Mouse (Mus musculus): ENCODE data around the gene Plekhg1. TPM values are rescaled to one million over a fixed set of nuclear protein-coding genes. Genes with fewer than 3 reads are reported as not detected.

Gene Plekhg1
- polyA plus RNA-seq, 1 experiment from 2014 or later = 7.4 TPM

GRCm38 (mm10) chr10:3972981-3973588 is 232.9 kb downstream of the Plekhg1 start, which contains the start of gene Mthfd1l:
Mthfd1l (plus strand) TSS chr10:3973118.
- peak within 1 kb of the TSS; percentile 91 for H3K9ac ChIP-seq
- no peaks in the 10 kb centered on the region for H3K36me3 ChIP-seq
- H3K27ac ChIP-seq (replicated peaks) = peak within 1 kb of the TSS; percentile 96
- H3K27me3 ChIP-seq (replicated peaks) = no peaks in the 10 kb centered on the region
- no peaks in the 10 kb centered on the region for H3K9me3 ChIP-seq
- under 1% methylated on average over 40 of the region's 40 CpGs for WGBS
- ATAC-seq (ENCODE audit: extremely low read depth, insufficient number of reproducible peaks, low FRiP score, low TSS enrichment) = peak; percentile 74
- peak within 1 kb of the TSS; percentile 90 for H3K4me2 ChIP-seq
- H3K4me1 ChIP-seq = peaks cover 39% of the 10 kb centered on the region
- peak within 1 kb of the TSS; percentile 80 for H3K4me3 ChIP-seq

DNA sequence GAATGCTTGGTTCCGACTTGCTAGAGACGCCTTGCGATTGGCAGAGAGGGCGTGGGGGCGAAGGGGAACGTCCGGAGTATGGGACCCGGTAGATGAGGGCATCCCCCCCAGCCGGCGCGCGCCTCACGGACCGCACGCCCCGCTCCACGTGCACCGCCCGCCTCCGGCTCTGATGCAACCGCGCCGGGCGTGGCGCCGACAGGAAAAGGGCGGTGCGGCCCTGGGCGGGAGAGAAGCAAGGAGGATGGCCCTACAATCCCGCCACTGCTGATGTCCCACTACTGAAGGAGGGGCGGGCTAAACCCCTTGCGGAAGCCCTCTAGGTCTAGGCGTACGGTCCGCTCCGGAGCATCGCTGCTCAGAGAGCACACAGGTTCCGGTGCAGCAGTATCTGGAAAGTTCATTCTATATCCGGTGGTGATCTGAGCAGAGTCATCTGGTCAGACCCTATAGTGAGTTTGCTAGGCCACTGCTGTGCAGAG is 233.5 kb downstream of the Plekhg1 start:
- peak overlapping the region; percentile 80 for H3K4me3 ChIP-seq
- peak overlapping the region; percentile 90 for H3K4me2 ChIP-seq
- H3K36me3 ChIP-seq = peaks cover 2% of the 10 kb centered on the region
- H3K9ac ChIP-seq = peak overlapping the region; percentile 91
- peak overlapping the region; percentile 96 for H3K27ac ChIP-seq (replicated peaks)
- no peaks in the 10 kb centered on the region for H3K9me3 ChIP-seq
- H3K4me1 ChIP-seq = peaks cover 41% of the 10 kb centered on the region
- peak; percentile 85 for ATAC-seq (ENCODE audit: extremely low read depth, insufficient number of reproducible peaks, low FRiP score, low TSS enrichment)
- H3K27me3 ChIP-seq (replicated peaks) = no peaks in the 10 kb centered on the region
- under 1% methylated on average over 38 of the region's 39 CpGs for WGBS

- WGBS = 62% methylated on average over 3 of the region's 3 CpGs
These were observed 234.2 kb downstream of the Plekhg1 start for GRCm38 (mm10) chr10:3974380-3974779.

GRCm38 (mm10) chr10:3975898-3976622 is 235.9 kb downstream of the Plekhg1 start:
- ATAC-seq (ENCODE audit: extremely low read depth, insufficient number of reproducible peaks, low FRiP score, low TSS enrichment) = no peak
- Histone ChIP-seq H3K36me3 (peaks cover 26% of the 10 kb centered on the region), H3K4me3 (no peak overlapping the region), H3K9me3 (no peaks in the 10 kb centered on the region), H3K4me1 (peaks cover 41% of the 10 kb centered on the region), H3K27ac (replicated peaks) (no peak overlapping the region), H3K9ac (no peak overlapping the region), H3K4me2 (no peak overlapping the region), H3K27me3 (replicated peaks) (no peaks in the 10 kb centered on the region)
- WGBS = 68% methylated on average over 6 of the region's 6 CpGs

More at GRCm38 (mm10) chr10:3974380-3974779, 234.2 kb downstream of the Plekhg1 start:
- no peaks in the 10 kb centered on the region for H3K9me3 ChIP-seq
- H3K4me2 ChIP-seq = peak overlapping the region; percentile 90
- H3K27ac ChIP-seq (replicated peaks) = peak overlapping the region; percentile 48
- H3K4me3 ChIP-seq = peak overlapping the region; percentile 80
- no peaks in the 10 kb centered on the region for H3K27me3 ChIP-seq (replicated peaks)
- peaks cover 9% of the 10 kb centered on the region for H3K36me3 ChIP-seq
- peaks cover 41% of the 10 kb centered on the region for H3K4me1 ChIP-seq
- peak overlapping the region; percentile 91; the same call in 1 of the 2 replicates for H3K9ac ChIP-seq
- ATAC-seq (ENCODE audit: extremely low read depth, insufficient number of reproducible peaks, low FRiP score, low TSS enrichment) = no peak

DNA sequence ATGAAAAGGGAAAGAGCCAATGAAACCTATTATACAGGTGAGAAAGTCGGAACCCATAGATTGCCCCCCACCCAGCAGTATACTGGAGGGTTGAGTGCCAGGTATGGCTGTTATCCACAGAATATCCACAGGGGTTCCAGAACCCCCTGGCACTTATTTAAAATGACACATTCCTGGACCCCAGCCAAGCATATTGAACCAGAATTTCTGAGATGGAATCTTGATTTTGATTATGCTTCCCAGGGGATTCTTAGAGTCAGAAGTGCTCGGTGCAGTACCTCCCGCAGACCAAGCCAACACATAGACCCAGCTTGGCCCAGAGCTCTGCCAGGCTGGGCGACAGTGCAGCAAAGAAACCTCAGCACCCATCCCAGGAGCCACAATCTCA is 236.5 kb downstream of the Plekhg1 start:
- Histone ChIP-seq H3K27me3 (replicated peaks) (no peaks in the 10 kb centered on the region), H3K4me3 (no peak overlapping the region), H3K9ac (no peak overlapping the region), H3K36me3 (peaks cover 31% of the 10 kb centered on the region), H3K27ac (replicated peaks) (no peak overlapping the region), H3K4me2 (no peak overlapping the region), H3K4me1 (peaks cover 41% of the 10 kb centered on the region), H3K9me3 (no peaks in the 10 kb centered on the region)
- 83% methylated on average over 4 of the region's 4 CpGs for WGBS
- ATAC-seq (ENCODE audit: extremely low read depth, insufficient number of reproducible peaks, low FRiP score, low TSS enrichment) = no peak

DNA sequence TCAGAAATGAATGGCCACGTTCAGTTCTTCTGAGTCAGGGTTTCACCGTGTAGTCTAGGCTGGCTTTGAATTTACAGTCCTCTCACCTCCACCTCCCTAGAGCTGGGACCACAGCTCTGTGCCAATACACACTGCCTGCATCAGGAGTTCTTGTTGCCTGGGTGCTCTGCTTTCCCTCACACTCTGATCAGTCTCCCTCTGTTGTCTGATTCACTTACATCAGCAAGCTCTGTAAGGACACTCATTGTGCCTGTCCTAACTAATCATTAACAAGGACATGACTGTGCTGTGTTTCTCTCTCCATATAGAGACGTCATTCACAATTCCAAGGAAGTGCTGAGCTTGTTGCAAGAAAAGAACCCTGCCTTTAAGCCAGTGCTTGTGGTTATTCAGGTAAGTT is 238.2 kb downstream of the Plekhg1 start:
- no peak overlapping the region for H3K4me3 ChIP-seq
- no peak overlapping the region for H3K4me2 ChIP-seq
- no peaks in the 10 kb centered on the region for H3K27me3 ChIP-seq (replicated peaks)
- no peak for ATAC-seq (ENCODE audit: extremely low read depth, insufficient number of reproducible peaks, low FRiP score, low TSS enrichment)
- peaks cover 35% of the 10 kb centered on the region for H3K4me1 ChIP-seq
- H3K9ac ChIP-seq = no peak overlapping the region
- 62% methylated on average over 3 of the region's 3 CpGs for WGBS
- no peak overlapping the region for H3K27ac ChIP-seq (replicated peaks)
- peaks cover 48% of the 10 kb centered on the region for H3K36me3 ChIP-seq
- H3K9me3 ChIP-seq = no peaks in the 10 kb centered on the region

GRCm38 (mm10) chr10:3978792-3979488 is 238.8 kb downstream of the Plekhg1 start:
- H3K36me3 ChIP-seq = peaks cover 55% of the 10 kb centered on the region
- H3K4me3 ChIP-seq = no peak overlapping the region
- no peaks in the 10 kb centered on the region for H3K27me3 ChIP-seq (replicated peaks)
- peaks cover 34% of the 10 kb centered on the region for H3K4me1 ChIP-seq
- ATAC-seq (ENCODE audit: extremely low read depth, insufficient number of reproducible peaks, low FRiP score, low TSS enrichment) = no peak
- H3K4me2 ChIP-seq = no peak overlapping the region
- no peak overlapping the region for H3K27ac ChIP-seq (replicated peaks)
- no peak overlapping the region for H3K9ac ChIP-seq
- H3K9me3 ChIP-seq = no peaks in the 10 kb centered on the region
- WGBS = 91% methylated on average over 5 of the region's 5 CpGs

- Histone ChIP-seq H3K4me2 (no peak overlapping the region), H3K9ac (no peak overlapping the region), H3K4me3 (no peak overlapping the region), H3K27me3 (replicated peaks) (no peaks in the 10 kb centered on the region), H3K36me3 (peaks cover 66% of the 10 kb centered on the region), H3K27ac (replicated peaks) (no peak overlapping the region), H3K9me3 (no peaks in the 10 kb centered on the region), H3K4me1 (peaks cover 21% of the 10 kb centered on the region)
- WGBS = 71% methylated on average over 4 of the region's 4 CpGs
- ATAC-seq (ENCODE audit: extremely low read depth, insufficient number of reproducible peaks, low FRiP score, low TSS enrichment) = no peak
These were observed 240.1 kb downstream of the Plekhg1 start for GRCm38 (mm10) chr10:3980231-3980630.

GRCm38 (mm10) chr10:3990295-3990883 is 250.2 kb downstream of the Plekhg1 start:
- H3K9ac ChIP-seq = no peak overlapping the region
- no peak overlapping the region for H3K4me2 ChIP-seq
- no peak overlapping the region for H3K27ac ChIP-seq (replicated peaks)
- H3K36me3 ChIP-seq = peaks cover 63% of the 10 kb centered on the region
- no peak overlapping the region for H3K4me3 ChIP-seq
- WGBS = 92% methylated on average over 6 of the region's 6 CpGs
- H3K9me3 ChIP-seq = no peaks in the 10 kb centered on the region
- H3K4me1 ChIP-seq = no peaks in the 10 kb centered on the region
- no peak for ATAC-seq (ENCODE audit: extremely low read depth, insufficient number of reproducible peaks, low FRiP score, low TSS enrichment)
- no peaks in the 10 kb centered on the region for H3K27me3 ChIP-seq (replicated peaks)

DNA sequence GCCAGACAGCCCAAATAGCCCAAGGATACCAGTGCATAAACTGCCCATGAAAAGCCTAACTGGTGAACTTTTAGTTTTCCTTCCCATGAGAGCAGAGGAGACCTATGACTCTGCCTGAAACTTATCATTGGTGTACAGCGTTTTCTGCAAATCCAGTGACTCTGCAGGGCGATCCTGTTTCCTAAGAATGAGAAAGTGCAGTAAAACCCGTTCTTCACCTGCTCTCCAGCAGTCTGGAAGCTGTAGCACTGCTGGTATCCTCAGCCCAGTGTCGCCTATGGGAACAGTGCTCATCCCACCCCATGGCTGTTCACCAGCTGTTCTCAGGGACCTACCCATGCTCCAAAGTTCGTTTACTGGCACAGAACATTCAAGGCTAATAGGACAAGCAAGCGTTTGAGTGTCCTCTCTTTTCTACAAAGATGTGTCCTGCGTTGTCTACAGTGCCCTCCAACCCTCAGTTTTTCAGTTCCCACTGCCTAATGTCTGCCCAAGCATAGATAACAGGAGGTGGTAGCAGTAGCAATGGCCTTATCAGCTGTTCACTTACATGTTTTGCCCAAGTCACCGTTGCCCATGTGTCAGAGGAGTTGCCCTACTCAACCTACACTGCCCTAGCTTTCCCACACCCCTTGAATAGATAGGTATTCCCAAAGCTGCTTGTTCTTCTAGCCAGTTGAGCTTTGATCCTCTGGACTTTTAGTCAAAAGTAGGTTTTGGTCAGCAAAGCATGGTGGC is 253.4 kb downstream of the Plekhg1 start:
- Histone ChIP-seq H3K4me1 (no peaks in the 10 kb centered on the region), H3K27me3 (replicated peaks) (no peaks in the 10 kb centered on the region), H3K9ac (no peak overlapping the region), H3K4me3 (no peak overlapping the region), H3K9me3 (no peaks in the 10 kb centered on the region), H3K4me2 (no peak overlapping the region), H3K27ac (replicated peaks) (no peak overlapping the region), H3K36me3 (peaks cover 67% of the 10 kb centered on the region)
- 77% methylated on average over 8 of the region's 8 CpGs for WGBS
- ATAC-seq (ENCODE audit: extremely low read depth, insufficient number of reproducible peaks, low FRiP score, low TSS enrichment) = no peak
